Mouse (Mus musculus) lung, adult 18-20 months (tissue): ENCODE measurements around the gene Cd163.
A peak's percentile ranks its signal among the peaks of the same experiment; 100 is the strongest.
"Not testable (repeated sequence)": the region's sequence is repeated elsewhere in the genome, so short reads cannot be mapped to it uniquely, and the experiment has no call there.

Experiments
- DNase-seq, 2 experiments: peaks; one replicate each; pipeline ENCODE4 v3.0.0; 2022; ENCODE audit warnings: mixed read lengths in 2 of 2

The Cd163 gene

DNA sequence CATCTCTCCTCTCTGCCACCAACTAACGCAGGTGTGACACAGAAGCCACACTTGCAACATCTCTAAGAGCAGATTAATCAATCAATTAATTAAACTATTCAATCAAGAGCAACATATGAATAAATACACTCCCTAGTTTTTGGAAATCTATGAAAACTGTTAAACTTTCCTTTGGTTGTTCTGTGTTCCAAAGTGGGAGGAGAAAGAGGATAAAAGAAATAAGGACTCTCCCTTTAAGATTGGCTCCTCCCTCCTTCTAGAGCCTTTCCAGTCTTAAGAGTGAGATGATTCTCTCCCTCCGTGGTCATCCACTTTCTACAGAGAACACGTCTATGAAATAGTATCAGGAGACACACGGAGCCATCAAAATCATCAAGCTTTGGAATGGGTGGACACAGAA lies at the start of gene Cd163:
Cd163 (plus strand) TSS at position 301 of the 400 bp plus-strand sequence.
- no peak for DNase-seq

DNA sequence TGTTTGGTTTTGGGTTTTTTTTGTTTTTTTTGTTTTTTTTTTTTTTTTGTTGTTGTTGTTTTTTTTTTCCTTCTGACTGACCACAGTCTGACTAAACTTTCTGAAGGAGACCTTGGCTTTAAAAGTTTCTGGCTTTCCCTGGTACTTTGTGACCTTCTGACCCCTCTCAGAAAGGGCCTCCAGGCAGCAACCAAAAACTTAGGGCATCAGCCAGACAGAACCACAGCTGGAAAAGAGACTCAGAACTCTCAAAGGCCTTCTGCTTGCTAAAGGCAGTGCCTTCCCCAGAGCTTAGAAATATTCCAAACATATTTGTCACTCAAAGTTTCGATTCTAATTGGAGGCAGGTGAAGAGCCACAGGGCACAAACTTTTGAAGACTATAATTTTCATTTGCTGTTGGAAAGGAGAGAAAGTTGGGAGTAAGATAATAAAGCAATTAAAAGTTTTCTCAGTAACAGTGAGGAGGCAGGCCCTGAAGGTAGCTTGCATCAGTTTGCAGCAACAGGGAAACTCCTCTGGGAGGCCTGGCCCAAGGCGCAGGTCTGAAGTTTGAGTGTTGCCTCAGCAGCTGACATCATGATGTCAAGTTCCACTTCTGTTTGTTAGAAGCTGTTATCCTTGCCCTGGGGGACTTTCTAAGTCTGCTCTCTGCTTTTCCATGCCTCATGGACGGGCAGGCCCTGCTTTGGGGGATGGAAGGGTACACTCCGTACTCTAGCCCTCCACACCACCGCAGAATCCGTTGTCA lies 48.6 kb upstream of the Cd163 start:
- no peak for DNase-seq

- DNase-seq: peak in 1 of 2 experiments; percentile 14
Observed at GRCm38 (mm10) chr6:124260198-124260931, 44.1 kb upstream of the Cd163 start.

GRCm38 (mm10) chr6:124262696-124263095 lies 41.8 kb upstream of the Cd163 start:
- peak; percentile 33 to 38 for DNase-seq

DNA sequence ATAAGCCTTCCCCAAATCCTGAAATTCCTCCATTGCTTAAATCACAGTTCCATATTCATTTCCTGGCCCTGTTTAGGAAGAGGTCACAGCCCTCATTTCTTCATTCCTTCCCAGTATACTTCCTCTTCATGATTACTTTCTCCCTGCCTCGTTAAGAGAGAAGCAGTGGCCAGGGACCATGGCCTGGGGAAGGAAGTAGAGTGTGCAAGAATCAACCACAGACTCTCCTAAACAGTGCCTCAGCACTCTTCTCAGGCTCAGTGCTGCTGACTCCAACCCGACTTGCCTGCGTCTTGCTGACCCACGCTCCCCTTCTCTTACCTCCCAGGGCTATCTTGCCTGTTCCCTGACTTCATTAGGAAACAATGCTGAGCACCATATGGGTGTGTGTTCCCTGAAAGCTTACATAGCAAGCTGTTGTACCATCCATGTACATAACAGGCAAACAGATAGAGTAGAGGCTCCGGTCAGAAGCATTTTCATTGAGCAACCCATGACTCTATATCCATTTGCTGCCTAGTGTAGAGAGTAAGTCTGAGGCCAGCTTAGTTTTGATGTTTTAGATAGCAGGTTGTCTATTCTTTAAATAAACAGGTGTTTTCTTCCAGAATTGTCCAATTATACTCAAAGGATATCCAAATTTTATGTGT lies 31.1 kb upstream of the Cd163 start:
- peak; percentile 5 to 13 for DNase-seq

DNA sequence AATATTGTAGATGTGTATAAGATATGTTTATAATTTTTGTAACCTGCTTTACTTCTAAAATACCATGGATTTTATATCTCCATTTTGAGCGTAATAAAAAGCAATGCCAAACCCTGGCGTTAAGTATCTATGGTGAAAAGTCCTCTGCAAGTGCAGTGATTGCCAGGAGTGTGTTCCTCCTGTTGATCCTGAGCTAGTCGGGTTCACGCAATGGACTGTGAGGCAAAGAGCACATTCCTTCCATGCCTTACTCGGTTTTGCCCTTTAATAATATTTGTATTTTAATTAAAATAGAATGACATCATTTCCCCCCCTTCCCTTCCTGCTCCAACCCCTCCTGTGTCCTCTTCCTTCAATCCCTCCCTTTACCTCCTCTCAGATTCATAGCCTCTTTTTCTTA lies 26.8 kb upstream of the Cd163 start:
- DNase-seq: no peak

- no peak for DNase-seq
Observed at GRCm38 (mm10) chr6:124278291-124278690, 26.2 kb upstream of the Cd163 start.

DNA sequence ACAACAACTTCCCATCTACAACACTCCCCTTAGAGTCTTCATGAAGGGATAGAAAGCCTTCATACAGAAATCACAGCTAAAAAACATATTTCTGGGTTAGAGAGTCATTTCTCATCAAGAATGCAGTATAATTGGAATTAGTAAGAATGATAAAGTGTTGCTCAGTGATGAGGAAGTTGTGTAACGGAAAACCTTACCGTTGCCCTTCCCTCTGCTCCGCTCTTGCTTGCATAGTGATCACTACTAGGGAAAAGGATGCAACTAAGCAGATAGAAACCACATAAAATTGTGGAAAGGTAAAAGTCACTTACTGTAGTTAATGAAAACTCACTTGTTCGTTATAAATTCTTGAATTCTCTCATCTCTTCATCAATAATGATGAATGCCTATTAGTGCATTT lies 21.7 kb upstream of the Cd163 start:
- no peak for DNase-seq

- not testable (repeated sequence) for DNase-seq
Observed at GRCm38 (mm10) chr6:124297378-124297777, 7.1 kb upstream of the Cd163 start.

GRCm38 (mm10) chr6:124301447-124302192 lies 2.8 kb upstream of the Cd163 start:
- DNase-seq: no peak

DNA sequence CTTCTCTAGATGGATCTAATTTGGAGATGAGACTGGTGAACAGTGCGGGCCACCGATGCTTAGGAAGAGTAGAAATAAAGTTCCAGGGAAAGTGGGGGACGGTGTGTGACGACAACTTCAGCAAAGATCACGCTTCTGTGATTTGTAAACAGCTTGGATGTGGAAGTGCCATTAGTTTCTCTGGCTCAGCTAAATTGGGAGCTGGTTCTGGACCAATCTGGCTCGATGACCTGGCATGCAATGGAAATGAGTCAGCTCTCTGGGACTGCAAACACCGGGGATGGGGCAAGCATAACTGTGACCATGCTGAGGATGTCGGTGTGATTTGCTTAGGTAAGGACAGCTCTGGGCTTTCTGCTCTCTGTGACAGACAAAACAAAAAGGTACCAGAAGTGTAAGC lies 4.5 kb downstream of the Cd163 start:
- DNase-seq: no peak

DNA sequence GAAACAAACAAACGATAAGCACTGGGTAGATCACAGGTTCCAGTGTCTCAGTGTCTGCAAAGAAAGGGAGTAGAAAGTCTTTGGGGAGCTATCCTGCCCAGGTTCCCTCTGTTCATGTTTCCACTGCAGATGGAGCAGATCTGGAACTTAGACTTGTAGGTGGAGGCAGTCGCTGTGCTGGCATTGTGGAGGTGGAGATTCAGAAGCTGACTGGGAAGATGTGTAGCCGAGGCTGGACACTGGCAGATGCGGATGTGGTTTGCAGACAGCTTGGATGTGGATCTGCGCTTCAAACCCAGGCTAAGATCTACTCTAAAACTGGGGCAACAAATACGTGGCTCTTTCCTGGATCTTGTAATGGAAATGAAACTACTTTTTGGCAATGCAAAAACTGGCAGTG lies 7.8 kb downstream of the Cd163 start:
- DNase-seq: no peak

GRCm38 (mm10) chr6:124320371-124320770 lies 15.9 kb downstream of the Cd163 start:
- no peak for DNase-seq

GRCm38 (mm10) chr6:124321481-124322475 lies 17.3 kb downstream of the Cd163 start:
- DNase-seq: no peak

- no peak for DNase-seq
Observed at GRCm38 (mm10) chr6:124328394-124328991, 24.0 kb downstream of the Cd163 start.

DNA sequence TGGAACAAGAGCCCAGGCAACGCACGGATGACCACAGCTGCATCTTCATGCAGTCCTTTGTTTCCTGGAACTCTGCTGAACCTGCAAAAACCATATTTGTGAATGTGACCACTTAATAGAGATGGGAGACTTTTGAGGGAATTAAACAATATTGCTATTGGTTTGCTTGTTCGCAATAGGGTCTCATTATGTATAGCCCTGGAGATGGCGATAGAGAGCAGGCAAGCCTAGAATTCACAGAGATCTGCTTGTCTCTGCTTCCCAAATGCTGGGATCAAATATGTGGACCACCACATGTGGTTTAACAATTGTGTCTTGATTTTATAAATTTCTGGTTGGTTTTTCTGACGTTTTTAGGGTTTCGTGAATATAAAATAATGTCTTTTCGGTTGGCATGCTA lies 25.2 kb downstream of the Cd163 start:
- no peak for DNase-seq

DNA sequence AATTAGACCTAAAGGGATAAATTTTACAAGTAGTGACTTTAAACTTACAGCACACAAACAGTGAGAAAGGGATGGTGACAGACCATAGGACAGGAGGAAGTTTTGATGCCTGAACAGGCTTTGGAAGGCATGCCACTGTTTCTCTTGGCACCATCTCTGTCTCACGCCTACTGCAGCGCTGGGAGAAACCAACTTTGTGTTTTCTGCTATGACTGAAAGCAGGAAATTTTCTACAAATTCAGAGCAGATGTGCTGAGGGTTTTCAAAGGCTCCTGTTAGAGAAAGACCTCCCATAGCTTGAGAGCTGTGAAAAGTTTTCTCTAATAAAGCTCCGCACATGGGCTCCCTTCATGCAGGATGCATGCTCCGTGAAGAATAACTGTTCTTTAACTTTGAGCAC lies 40.6 kb downstream of the Cd163 start:
- DNase-seq: no peak

- DNase-seq: no peak
Observed at GRCm38 (mm10) chr6:124346613-124347012, 42.2 kb downstream of the Cd163 start.

GRCm38 (mm10) chr6:124353246-124353645 lies 48.8 kb downstream of the Cd163 start:
- no peak for DNase-seq

DNA sequence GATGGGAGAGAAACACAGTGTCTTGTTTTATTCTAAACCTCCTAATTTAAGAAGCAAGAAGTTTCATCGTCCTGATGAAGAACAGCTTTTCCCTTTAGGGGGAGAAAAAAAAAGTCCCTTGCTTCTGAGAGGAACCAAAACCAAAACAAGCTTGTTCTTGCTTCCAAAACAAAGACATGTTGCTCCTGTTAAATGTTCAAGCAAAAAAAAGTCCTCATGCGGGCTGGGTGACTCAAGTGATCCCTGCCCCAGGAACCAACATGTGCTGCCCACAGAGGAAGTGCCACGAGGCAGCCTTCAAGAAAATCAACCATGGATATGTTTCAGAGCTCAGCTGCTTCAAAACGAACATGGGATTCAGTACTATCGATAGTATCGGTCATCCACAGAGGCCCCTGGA lies 54.5 kb downstream of the Cd163 start:
- no peak for DNase-seq

GRCm38 (mm10) chr6:124360549-124360948 lies 56.1 kb downstream of the Cd163 start:
- no peak for DNase-seq
